Mouse (Mus musculus) limb, embryonic 13.5 days (tissue): ENCODE data around the gene Foxb2. TPM values are rescaled to one million over a fixed set of nuclear protein-coding genes. Genes with fewer than 3 reads are reported as not detected.
A peak's percentile ranks its signal among the peaks of the same experiment; 100 is the strongest.
"Not testable (repeated sequence)": the region's sequence is repeated elsewhere in the genome, so short reads cannot be mapped to it uniquely, and the experiment has no call there.

Experiments
- ATAC-seq: fragments of 200-750 bp; cut with Nextera tagmentation; 2 replicates; pipeline ENCODE4 v1.8.0; 2017; ENCODE audit warnings: low read depth, moderate number of reproducible peaks, moderate TSS enrichment; ENCODE audit not compliant: low FRiP score
- H3K27ac ChIP-seq: fragments of 300-500 bp; sonication (generic); 2 replicates; pipeline ENCODE4 v1.5.1; 2015; ENCODE audit warnings: inconsistent platforms, mild to moderate bottlenecking, moderate library complexity
- H3K27me3 ChIP-seq: fragments of 300-500 bp; sonication (generic); 2 replicates; pipeline ENCODE4 v1.6.1; 2015; ENCODE audit warnings: mild to moderate bottlenecking, inconsistent platforms
- H3K36me3 ChIP-seq: fragments of 300-500 bp; sonication (generic); 2 replicates; pipeline ENCODE4 v1.6.1; 2015; ENCODE audit warnings: inconsistent platforms, mild to moderate bottlenecking, moderate library complexity
- H3K4me1 ChIP-seq: fragments of 300-500 bp; sonication (generic); 2 replicates; pipeline ENCODE4 v1.6.1; 2015; ENCODE audit warnings: inconsistent platforms
- H3K4me2 ChIP-seq: fragments of 300-500 bp; sonication (generic); replicated peaks from 2 replicates; pipeline ENCODE4 v1.6.1; 2015; ENCODE audit warnings: inconsistent platforms, mild to moderate bottlenecking, moderate library complexity
- H3K4me3 ChIP-seq: fragments of 300-500 bp; sonication (generic); 2 replicates; pipeline ENCODE4 v1.5.1; 2015; ENCODE audit warnings: moderate library complexity, mild to moderate bottlenecking, inconsistent platforms
- H3K9ac ChIP-seq: fragments of 300-500 bp; sonication (generic); 2 replicates; pipeline ENCODE4 v1.6.1; 2015; ENCODE audit warnings: mild to moderate bottlenecking, inconsistent platforms
- H3K9me3 ChIP-seq: fragments of 300-500 bp; sonication (generic); 2 replicates; pipeline ENCODE4 v1.6.1; 2016; ENCODE audit warnings: inconsistent platforms
- WGBS: fragments of 180-500 bp; shearing (Covaris S2); methylation state at CpG from one replicate; pipeline ENCODE4 v1.1.7; 2015; 5-methylcytosine and 5-hydroxymethylcytosine counted together
- polyA plus RNA-seq: library from polyadenylated mRNA; unstranded; fragments of >200 nt; fragmentation: Nextera tagmentation; extraction: Ambion mirVana; gene quantifications from 2 replicates; pipeline ENCODE4 v1.2.1, GENCODE M21; 2015

Gene Foxb2
- polyA plus RNA-seq, 1 experiment from 2014 or later: 0.13 TPM

DNA sequence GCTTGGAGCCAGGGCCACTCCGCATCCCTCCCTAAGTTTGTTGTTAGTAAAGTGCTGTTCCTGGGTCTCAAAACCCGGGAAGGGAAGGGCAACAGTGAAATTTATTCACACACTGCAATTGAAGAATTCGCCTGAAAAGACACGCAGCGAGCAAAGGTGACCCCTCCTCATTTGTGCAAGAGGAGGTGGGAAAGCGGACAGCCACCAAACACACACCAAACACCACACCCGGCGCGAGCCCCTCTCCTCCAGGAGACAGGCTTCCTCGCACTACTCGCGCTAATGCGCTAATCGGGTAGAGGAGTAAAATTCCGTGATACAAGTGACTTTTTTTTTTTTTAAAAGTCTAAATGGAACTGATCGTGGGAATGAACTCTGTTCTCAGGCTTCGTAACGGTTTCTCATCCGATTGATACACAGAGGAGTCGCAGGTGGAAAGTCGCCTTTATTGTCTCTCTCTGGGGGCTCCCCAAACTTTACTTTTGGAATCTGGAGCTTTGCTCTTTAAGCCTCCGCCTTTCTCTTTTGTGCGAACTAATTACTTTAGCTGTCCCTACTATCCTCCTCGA lies 2.3 kb downstream of the Foxb2 start:
- under 1% methylated on average over 24 of the region's 24 CpGs for WGBS
- no peak overlapping the region for H3K4me3 ChIP-seq
- peaks cover 36% of the 10 kb centered on the region for H3K4me1 ChIP-seq
- peaks cover 96% of the 10 kb centered on the region for H3K27me3 ChIP-seq
- no peak for ATAC-seq
- no peak overlapping the region for H3K9ac ChIP-seq
- no peak overlapping the region for H3K27ac ChIP-seq
- no peaks in the 10 kb centered on the region for H3K36me3 ChIP-seq
- H3K4me2 ChIP-seq: 0 out of 2 replicates have a peak overlapping the region, but pooled peaks have one; percentile 5
- H3K9me3 ChIP-seq: no peaks in the 10 kb centered on the region

- Histone ChIP-seq H3K27ac (no peak overlapping the region), H3K4me1 (peaks cover 30% of the 10 kb centered on the region), H3K27me3 (peaks cover 92% of the 10 kb centered on the region), H3K36me3 (no peaks in the 10 kb centered on the region), H3K4me2 (no peak overlapping the region), H3K9me3 (no peaks in the 10 kb centered on the region), H3K4me3 (no peak overlapping the region), H3K9ac (no peak overlapping the region)
- WGBS: 1% methylated on average over 28 of the region's 28 CpGs
- ATAC-seq: no peak
These were observed 3.0 kb downstream of the Foxb2 start for GRCm38 (mm10) chr19:16870501-16871191.

- peaks cover 82% of the 10 kb centered on the region for H3K27me3 ChIP-seq
- no peaks in the 10 kb centered on the region for H3K36me3 ChIP-seq
- H3K4me3 ChIP-seq: no peak overlapping the region
- no peak overlapping the region for H3K27ac ChIP-seq
- H3K9me3 ChIP-seq: no peaks in the 10 kb centered on the region
- WGBS: 30% methylated on average over 5 of the region's 5 CpGs
- H3K4me2 ChIP-seq: no peak overlapping the region
- H3K4me1 ChIP-seq: peaks cover 15% of the 10 kb centered on the region
- no peak for ATAC-seq
- H3K9ac ChIP-seq: no peak overlapping the region
These were observed 5.1 kb downstream of the Foxb2 start for GRCm38 (mm10) chr19:16868534-16868933.

GRCm38 (mm10) chr19:16858646-16859045 lies 15.0 kb downstream of the Foxb2 start:
- 52% methylated on average over 4 of the region's 4 CpGs for WGBS
- H3K9ac ChIP-seq: no peak overlapping the region
- ATAC-seq: no peak
- no peaks in the 10 kb centered on the region for H3K36me3 ChIP-seq
- H3K4me3 ChIP-seq: no peak overlapping the region
- no peak overlapping the region for H3K4me2 ChIP-seq
- peaks cover 13% of the 10 kb centered on the region for H3K27me3 ChIP-seq
- no peak overlapping the region for H3K27ac ChIP-seq
- no peaks in the 10 kb centered on the region for H3K4me1 ChIP-seq
- no peaks in the 10 kb centered on the region for H3K9me3 ChIP-seq

DNA sequence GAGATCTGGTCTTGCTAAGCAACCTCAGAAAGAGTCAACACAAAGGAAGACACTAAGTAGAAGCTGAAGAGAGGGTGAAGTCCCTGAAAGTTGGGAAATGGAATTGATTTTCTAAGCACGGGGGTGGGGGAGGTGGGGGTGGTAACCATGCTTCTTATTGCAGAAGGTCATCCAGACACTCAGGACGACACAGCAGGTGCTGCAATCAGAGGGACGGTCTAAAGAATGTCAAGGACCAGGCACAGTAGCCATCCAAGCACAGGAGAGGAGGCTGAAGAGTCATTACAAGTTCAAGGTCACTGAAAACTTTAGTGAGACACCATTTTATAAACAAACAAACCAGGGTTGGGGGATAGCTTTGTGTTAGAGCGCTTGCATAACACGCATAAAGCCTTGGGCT lies 16.9 kb downstream of the Foxb2 start:
- H3K27me3 ChIP-seq: no peaks in the 10 kb centered on the region; the same call in 1 of the 2 replicates
- WGBS: 70% methylated on average over 5 of the region's 5 CpGs
- no peak overlapping the region for H3K27ac ChIP-seq
- no peak overlapping the region for H3K4me2 ChIP-seq
- H3K36me3 ChIP-seq: no peaks in the 10 kb centered on the region
- H3K9me3 ChIP-seq: no peaks in the 10 kb centered on the region
- no peak for ATAC-seq
- no peak overlapping the region for H3K4me3 ChIP-seq
- H3K4me1 ChIP-seq: no peaks in the 10 kb centered on the region
- H3K9ac ChIP-seq: no peak overlapping the region

GRCm38 (mm10) chr19:16844091-16844490 lies 29.5 kb downstream of the Foxb2 start:
- not testable (repeated sequence) for ATAC-seq, H3K9me3 ChIP-seq, H3K27me3 ChIP-seq, H3K4me3 ChIP-seq, H3K9ac ChIP-seq, H3K27ac ChIP-seq, H3K4me1 ChIP-seq, H3K36me3 ChIP-seq, H3K4me2 ChIP-seq
- 90% methylated on average over 2 of the region's 2 CpGs for WGBS

GRCm38 (mm10) chr19:16841516-16842249 lies 31.9 kb downstream of the Foxb2 start:
- ATAC-seq: no peak
- Histone ChIP-seq H3K4me2 (no peak overlapping the region), H3K4me1 (no peaks in the 10 kb centered on the region), H3K9ac (no peak overlapping the region), H3K9me3 (no peaks in the 10 kb centered on the region), H3K4me3 (no peak overlapping the region), H3K27ac (no peak overlapping the region), H3K27me3 (no peaks in the 10 kb centered on the region), H3K36me3 (no peaks in the 10 kb centered on the region)
- 21% methylated on average over 9 of the region's 9 CpGs for WGBS

- ATAC-seq: no peak
- no peaks in the 10 kb centered on the region for H3K27me3 ChIP-seq
- H3K4me2 ChIP-seq: no peak overlapping the region
- no peaks in the 10 kb centered on the region for H3K36me3 ChIP-seq
- H3K27ac ChIP-seq: no peak overlapping the region
- no peaks in the 10 kb centered on the region for H3K4me1 ChIP-seq
- 78% methylated on average over 8 of the region's 8 CpGs for WGBS
- H3K4me3 ChIP-seq: no peak overlapping the region
- H3K9ac ChIP-seq: no peak overlapping the region
- H3K9me3 ChIP-seq: no peaks in the 10 kb centered on the region
These were observed 32.6 kb downstream of the Foxb2 start for GRCm38 (mm10) chr19:16841001-16841400.

- Histone ChIP-seq H3K9me3 (no peaks in the 10 kb centered on the region), H3K27me3 (no peaks in the 10 kb centered on the region), H3K36me3 (no peaks in the 10 kb centered on the region), H3K4me3 (no peak overlapping the region), H3K27ac (no peak overlapping the region), H3K9ac (no peak overlapping the region), H3K4me2 (no peak overlapping the region), H3K4me1 (no peaks in the 10 kb centered on the region)
- no peak for ATAC-seq
- WGBS: 75% methylated on average over 5 of the region's 5 CpGs
These were observed 45.9 kb downstream of the Foxb2 start for GRCm38 (mm10) chr19:16827657-16828056.

DNA sequence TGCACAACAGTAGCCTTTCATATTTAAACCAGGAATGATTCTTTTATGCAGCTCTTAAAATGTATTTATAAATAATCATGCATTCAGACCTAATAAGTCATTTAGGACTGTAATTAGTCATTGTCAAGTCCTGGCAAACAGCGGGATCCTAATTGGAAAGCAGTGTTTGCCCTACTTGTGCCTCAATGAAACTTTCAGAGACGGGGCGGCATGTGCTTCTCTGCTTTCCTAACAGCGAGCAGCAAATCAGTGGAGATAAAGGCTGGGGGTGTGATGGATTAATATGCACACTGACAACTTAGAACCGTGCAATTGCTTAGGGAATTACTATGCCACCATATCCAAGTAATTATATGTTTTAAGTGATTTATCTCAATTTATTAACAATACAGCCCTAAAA lies 48.4 kb downstream of the Foxb2 start:
- Histone ChIP-seq H3K36me3 (no peaks in the 10 kb centered on the region), H3K9ac (no peak overlapping the region), H3K4me2 (no peak overlapping the region), H3K27ac (no peak overlapping the region), H3K27me3 (no peaks in the 10 kb centered on the region), H3K4me3 (no peak overlapping the region), H3K9me3 (no peaks in the 10 kb centered on the region; the same call in 1 of the 2 replicates), H3K4me1 (no peaks in the 10 kb centered on the region)
- ATAC-seq: no peak
- WGBS: 62% methylated on average over 5 of the region's 5 CpGs
